Comparison of ENCODE assay signal across 11 mouse cellular contexts in the genomic region with DNA sequence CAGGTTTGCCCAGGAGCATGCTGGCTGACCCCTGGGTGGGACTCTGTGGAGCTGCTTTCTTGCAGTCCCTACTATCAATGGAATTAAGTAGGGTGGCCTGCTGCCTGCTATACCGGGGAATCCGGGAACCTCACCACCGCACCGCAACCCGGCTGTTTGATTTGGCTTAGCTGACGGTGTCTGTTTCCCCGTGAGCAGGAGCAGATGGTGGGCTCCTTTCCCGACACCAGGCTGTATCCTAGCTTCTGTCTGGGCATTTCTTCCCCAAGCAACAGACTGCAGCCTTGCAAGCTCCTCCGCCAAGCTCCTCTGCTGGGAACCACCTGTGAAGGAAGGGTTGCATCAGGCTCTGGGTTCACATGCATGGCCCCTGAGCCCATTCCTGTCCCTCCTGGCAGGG.
DNase-seq lines count a peak whose midpoint lies in the region; ATAC-seq and TF ChIP-seq lines count a peak whose summit lies in the region.
"Had no signal": no experiment of that assay in that cellular context is flagged by ENCODE, and none has a peak within 500 bp of the region (broad histone marks: within the 10 kb centered on the region; RNA-seq: fewer than 3 reads in every experiment).

No protein-coding gene starts in this region.

- H3K4me3 ChIP-seq in layer of hippocampus, adult 2 months = no peak overlapping the region
- H3K4me3 ChIP-seq: embryonic facial prominence, embryonic 13.5 days; liver, embryonic 15.5 days; neural tube, embryonic 15.5 days had no signal

- intact Hi-C loops in heart, postnatal 14 days (cut with DNase I) = no loop called here

- H3K27ac ChIP-seq in layer of hippocampus, adult 2 months = no peak overlapping the region
- H3K27ac ChIP-seq: embryonic facial prominence, embryonic 13.5 days; liver, embryonic 15.5 days; neural tube, embryonic 15.5 days had no signal

- no peak for TF ChIP-seq CTCF in layer of hippocampus, adult 2 months (conservative IDR thresholded peaks at IDR 0.05)

- peak; percentile 62 for DNase-seq in cerebellum, adult 8-10 months
- peak; percentile 67 to 79 for DNase-seq in layer of hippocampus, adult 2 months (ENCODE audit: low spot score in 2 of 2)
- DNase-seq in retina, postnatal 1 day = peak; percentile 26
- no peak for DNase-seq in B cell, adult 2 months
- DNase-seq in heart, postnatal 14 days = no peak
- no peak for DNase-seq in kidney, postnatal 10 days
- DNase-seq: kidney, postnatal 36 days had no signal

- ATAC-seq in cerebellum, adult (ENCODE audit: insufficient number of reproducible peaks, low FRiP score, low TSS enrichment) = peak; percentile 74

Comparison
In these comparisons a context has a peak if more than half of its experiments do, and no peak if none do; other contexts are left out.
1. DNase-seq: peak in cerebellum, adult 8-10 months (single experiment), layer of hippocampus, adult 2 months (2 of 2) and retina, postnatal 1 day (single experiment); none in B cell, adult 2 months (0 of 2), heart, postnatal 14 days (0 of 2) and kidney, postnatal 10 days (single experiment).